Mouse (Mus musculus): ENCODE results near the gene Diablo.

Diablo gene

GRCm38 (mm10) chr5:123501973-123502372 is 22.0 kb downstream of the Diablo start:
- no peak for DNase-seq (ENCODE audit: low spot score)

GRCm38 (mm10) chr5:123499717-123500116 is 24.3 kb downstream of the Diablo start:
- DNase-seq (ENCODE audit: low spot score), result no peak

GRCm38 (mm10) chr5:123489935-123490334 is 34.0 kb downstream of the Diablo start:
- DNase-seq (ENCODE audit: low spot score), result no peak

GRCm38 (mm10) chr5:123489112-123489785 is 34.7 kb downstream of the Diablo start, which contains the start of the genes Lrrc43 and Il31:
Lrrc43 (plus strand) TSS chr5:123489305.
Il31 (minus strand) TSS chr5:123489489.
- DNase-seq (ENCODE audit: low spot score), result peak; percentile 85

- DNase-seq (ENCODE audit: low spot score), result no peak
Observed at GRCm38 (mm10) chr5:123487659-123488395, 36.1 kb downstream of the Diablo start.

GRCm38 (mm10) chr5:123473817-123474216 is 50.2 kb downstream of the Diablo start:
- no peak for DNase-seq (ENCODE audit: low spot score)

- DNase-seq (ENCODE audit: low spot score), result peak; percentile 16
Observed at GRCm38 (mm10) chr5:123470784-123471400, 53.1 kb downstream of the Diablo start.

- DNase-seq (ENCODE audit: low spot score), result no peak
Observed at GRCm38 (mm10) chr5:123464638-123465037, 59.3 kb downstream of the Diablo start.

- DNase-seq (ENCODE audit: low spot score), result no peak
Observed at GRCm38 (mm10) chr5:123461420-123461819, 62.6 kb downstream of the Diablo start.
